ENCODE assay signal across 11 mouse cellular contexts in the genomic region with DNA sequence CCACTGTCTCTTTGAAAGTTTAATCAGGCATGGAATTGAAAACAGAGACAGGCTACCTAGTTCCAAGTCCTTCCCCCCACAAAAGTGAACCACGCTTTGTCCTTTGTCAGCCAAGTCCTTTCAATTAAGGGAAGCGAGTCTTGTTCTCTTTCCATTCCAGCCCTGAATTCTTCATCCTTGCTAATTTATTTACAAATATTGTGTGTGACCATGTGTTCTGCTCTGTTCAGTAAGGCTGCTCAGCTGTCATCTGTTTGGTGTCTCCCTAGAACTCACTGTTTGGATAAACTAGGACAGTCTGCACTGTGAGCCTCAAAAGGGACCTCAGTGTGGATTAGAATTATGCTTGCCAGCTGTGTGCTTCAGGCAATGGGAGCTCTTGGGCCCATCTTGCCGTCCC.
DNase-seq lines count a peak whose midpoint lies in the region; ATAC-seq and TF ChIP-seq lines count a peak whose summit lies in the region.
"Had no signal": no experiment of that assay in that cellular context is flagged by ENCODE, and none has a peak within 500 bp of the region (broad histone marks: within the 10 kb centered on the region; RNA-seq: fewer than 3 reads in every experiment).

No protein-coding gene starts in this region.

- no peak overlapping the region for H3K4me2 ChIP-seq in embryonic facial prominence, embryonic 14.5 days (ENCODE audit: low read depth, low read length)
- no peak overlapping the region for H3K4me2 ChIP-seq in hindbrain, embryonic 15.5 days
- no peak overlapping the region for H3K4me2 ChIP-seq in midbrain, embryonic 16.5 days (ENCODE audit: low read length)
- H3K4me2 ChIP-seq: limb, embryonic 12.5 days had no signal

- TF ChIP-seq CTCF in gastrocnemius, adult 2 months (IDR thresholded peaks at IDR 0.05) = no peak

- H3K4me1 ChIP-seq in embryonic facial prominence, embryonic 14.5 days (ENCODE audit: control insufficient read depth, insufficient read depth, low read length) = no peaks in the 10 kb centered on the region
- peaks cover 12% of the 10 kb centered on the region for H3K4me1 ChIP-seq in hindbrain, embryonic 15.5 days (replicated peaks)
- peaks cover 14% of the 10 kb centered on the region for H3K4me1 ChIP-seq in midbrain, embryonic 16.5 days (ENCODE audit: control insufficient read depth, insufficient read depth, low read length)

- no peak overlapping the region for H3K27ac ChIP-seq in embryonic facial prominence, embryonic 14.5 days (replicated peaks; ENCODE audit: low read depth, low read length)
- H3K27ac ChIP-seq in hindbrain, embryonic 15.5 days (replicated peaks) = no peak overlapping the region
- H3K27ac ChIP-seq in midbrain, embryonic 16.5 days (ENCODE audit: low read length) = no peak overlapping the region
- H3K27ac ChIP-seq in gastrocnemius, adult 2 months = no peak overlapping the region
- H3K27ac ChIP-seq: limb, embryonic 12.5 days had no signal

- intact Hi-C loops in gastrocnemius, adult 2 months (cut with DNase I) = no loop called here

- H3K36me3 ChIP-seq in embryonic facial prominence, embryonic 14.5 days (ENCODE audit: control insufficient read depth, insufficient read depth, low read length) = no peaks in the 10 kb centered on the region
- no peaks in the 10 kb centered on the region for H3K36me3 ChIP-seq in hindbrain, embryonic 15.5 days
- no peaks in the 10 kb centered on the region for H3K36me3 ChIP-seq in midbrain, embryonic 16.5 days (ENCODE audit: control insufficient read depth, insufficient read depth, low read length)
- H3K36me3 ChIP-seq: limb, embryonic 12.5 days had no signal

- H3K9me3 ChIP-seq in embryonic facial prominence, embryonic 14.5 days (ENCODE audit: control insufficient read depth, low read length) = no peaks in the 10 kb centered on the region
- H3K9me3 ChIP-seq in hindbrain, embryonic 15.5 days = no peaks in the 10 kb centered on the region
- no peaks in the 10 kb centered on the region for H3K9me3 ChIP-seq in midbrain, embryonic 16.5 days (replicated peaks; ENCODE audit: control insufficient read depth, low read length, poor library complexity, severe bottlenecking)
- H3K9me3 ChIP-seq: limb, embryonic 12.5 days had no signal

- 29% methylated on average over 3 of the region's 3 CpGs for WGBS in embryonic facial prominence, embryonic 14.5 days
- 25% methylated on average over 3 of the region's 3 CpGs for WGBS in hindbrain, embryonic 15.5 days
- 28% methylated on average over 3 of the region's 3 CpGs for WGBS in midbrain, embryonic 16.5 days

- H3K27me3 ChIP-seq in embryonic facial prominence, embryonic 14.5 days (replicated peaks; ENCODE audit: control insufficient read depth, insufficient read depth, low read length) = no peaks in the 10 kb centered on the region; the same call in 1 of the 2 replicates
- no peaks in the 10 kb centered on the region for H3K27me3 ChIP-seq in hindbrain, embryonic 15.5 days
- H3K27me3 ChIP-seq in midbrain, embryonic 16.5 days (ENCODE audit: control insufficient read depth, insufficient read depth, low read depth, low read length) = no peaks in the 10 kb centered on the region
- H3K27me3 ChIP-seq: limb, embryonic 12.5 days had no signal

- H3K9ac ChIP-seq in embryonic facial prominence, embryonic 14.5 days (ENCODE audit: low read depth, low read length) = no peak overlapping the region
- H3K9ac ChIP-seq in hindbrain, embryonic 15.5 days = no peak overlapping the region
- H3K9ac ChIP-seq in midbrain, embryonic 16.5 days (ENCODE audit: low read depth, low read length) = no peak overlapping the region
- H3K9ac ChIP-seq: limb, embryonic 12.5 days had no signal

- DNase-seq in layer of hippocampus, adult 11-12 months (ENCODE audit: low spot score) = peak; percentile 14
- DNase-seq in layer of hippocampus, adult 9-10 months (ENCODE audit: low spot score) = no peak
- DNase-seq in embryonic facial prominence, embryonic 14.5 days (ENCODE audit: low spot score) = peak; percentile 78
- DNase-seq in kidney, adult 8-10 months = no peak
- DNase-seq in gastrocnemius, adult 2 months = no peak
- DNase-seq: kidney, adult 2 months; thymus, adult 2 months had no signal

- no peak overlapping the region for H3K4me3 ChIP-seq in embryonic facial prominence, embryonic 14.5 days (ENCODE audit: low read depth, low read length)
- no peak overlapping the region for H3K4me3 ChIP-seq in hindbrain, embryonic 15.5 days
- no peak overlapping the region for H3K4me3 ChIP-seq in midbrain, embryonic 16.5 days (ENCODE audit: low read depth, low read length)
- H3K4me3 ChIP-seq in gastrocnemius, adult 2 months = no peak overlapping the region
- H3K4me3 ChIP-seq: limb, embryonic 12.5 days had no signal

- 0 out of 2 replicates have a peak, but pooled peaks have one; percentile 57 for ATAC-seq in embryonic facial prominence, embryonic 14.5 days (ENCODE audit: low read depth)
- ATAC-seq in hindbrain, embryonic 15.5 days (ENCODE audit: low FRiP score, low read depth) = 0 out of 2 replicates have a peak, but pooled peaks have one; percentile 34
- ATAC-seq in midbrain, embryonic 16.5 days = peak; percentile 73; the same call in 1 of the 2 replicates
- ATAC-seq: lung, postnatal 0 days had no signal

Comparison
In these comparisons a context has a peak if more than half of its experiments do, and no peak if none do; other contexts are left out.
1. DNase-seq: peak in layer of hippocampus, adult 11-12 months (single experiment) and embryonic facial prominence, embryonic 14.5 days (single experiment); none in layer of hippocampus, adult 9-10 months (single experiment), kidney, adult 8-10 months (0 of 2) and gastrocnemius, adult 2 months (single experiment).
2. Peak in every context shown above with its lines, with median percentiles within 50 percentile points of each other: ATAC-seq.